In the genomic region with DNA sequence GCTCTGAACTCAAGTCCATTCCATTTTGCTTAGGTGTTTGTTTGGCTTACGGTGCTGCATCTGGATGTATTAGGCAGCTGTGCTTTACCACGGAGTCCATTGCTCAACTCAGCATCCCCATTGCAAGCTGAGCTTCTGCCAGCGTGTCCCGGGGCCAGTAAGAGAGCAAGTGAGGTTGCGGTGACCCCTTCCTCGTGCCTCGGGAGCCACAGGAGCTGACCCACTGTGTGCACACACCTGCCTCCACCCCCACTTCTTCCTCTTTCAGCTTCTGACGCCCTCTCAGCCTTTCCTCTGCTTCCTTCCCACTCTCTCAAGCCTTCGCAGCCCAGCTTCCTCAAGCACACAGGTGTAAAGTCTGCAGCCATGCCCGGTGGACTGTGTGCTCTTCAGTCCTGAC, we compare ENCODE assay signal across 22 mouse cellular contexts. TPM values are rescaled to one million over a fixed set of nuclear protein-coding genes. Genes with fewer than 3 reads are reported as not detected.
DNase-seq lines count a peak whose midpoint lies in the region; ATAC-seq and TF ChIP-seq lines count a peak whose summit lies in the region.
"Had no signal": no experiment of that assay in that cellular context is flagged by ENCODE, and none has a peak within 500 bp of the region (broad histone marks: within the 10 kb centered on the region; RNA-seq: fewer than 3 reads in every experiment).

No protein-coding gene starts in this region.

- H3K9ac ChIP-seq in heart, postnatal 0 days (replicated peaks; ENCODE audit: low read depth, low read length), result no peak overlapping the region
- no peak overlapping the region for H3K9ac ChIP-seq in forebrain, embryonic 16.5 days (replicated peaks; ENCODE audit: low read depth, low read length)
- H3K9ac ChIP-seq: forebrain, embryonic 15.5 days; hindbrain, embryonic 13.5 days; lung, embryonic 14.5 days; midbrain, embryonic 15.5 days had no signal

- DNase-seq in heart, postnatal 0 days (ENCODE audit: low spot score), result peak; percentile 3
- no peak for DNase-seq in heart, postnatal 25 days (ENCODE audit: low spot score)
- DNase-seq in A20 (ENCODE audit: low read depth, low spot score), result peak; percentile 11
- DNase-seq in NIH3T3 (ENCODE audit: low read depth), result peak; percentile 60
- peak; percentile 49 for DNase-seq in splenic B cell, adult 2 months (ENCODE audit: low read depth, low spot score)
- no peak for DNase-seq in ovary, postnatal 10 days (ENCODE audit: low spot score)
- DNase-seq: adrenal gland, postnatal 10 days; cerebellum, adult 11 months; layer of hippocampus, postnatal 36 days; left cerebral cortex, postnatal 4 days; lung, embryonic 14.5 days had no signal

- no peak overlapping the region for H3K4me2 ChIP-seq in heart, postnatal 0 days (ENCODE audit: low read depth, low read length)
- no peak overlapping the region for H3K4me2 ChIP-seq in forebrain, embryonic 16.5 days (ENCODE audit: low read length)
- H3K4me2 ChIP-seq: forebrain, embryonic 15.5 days; hindbrain, embryonic 13.5 days; liver, embryonic 11.5 days; lung, embryonic 14.5 days; midbrain, embryonic 15.5 days had no signal

- TF ChIP-seq EP300 in heart, postnatal 0 days (IDR thresholded peaks at IDR 0.05; ENCODE audit: low read depth), result no peak

- H3K27ac ChIP-seq in heart, postnatal 0 days (ENCODE audit: low read depth), result 0 out of 2 replicates have a peak overlapping the region, but pooled peaks have one; percentile 11
- no peak overlapping the region for H3K27ac ChIP-seq in forebrain, embryonic 16.5 days (ENCODE audit: low read length)
- H3K27ac ChIP-seq: hindbrain, embryonic 13.5 days; midbrain, embryonic 15.5 days; stomach, postnatal 0 days had no signal

- intact Hi-C loops in heart, postnatal 25 days (cut with DNase I), result no loop called here

- no peak overlapping the region for H3K4me3 ChIP-seq in heart, postnatal 0 days (ENCODE audit: low read depth, low read length)
- no peak overlapping the region for H3K4me3 ChIP-seq in forebrain, embryonic 16.5 days (replicated peaks; ENCODE audit: low read length)
- H3K4me3 ChIP-seq: erythroblast, embryonic 14.5 days; forebrain, embryonic 15.5 days; hindbrain, embryonic 13.5 days; midbrain, embryonic 15.5 days had no signal

- 67% methylated on average over 10 of the region's 10 CpGs for WGBS in heart, postnatal 0 days
- 78% methylated on average over 10 of the region's 10 CpGs for WGBS in forebrain, embryonic 16.5 days

- H3K4me1 ChIP-seq in heart, postnatal 0 days (ENCODE audit: control insufficient read depth, insufficient read depth), result peaks cover 18% of the 10 kb centered on the region; the same call in 1 of the 2 replicates
- peaks cover 25% of the 10 kb centered on the region for H3K4me1 ChIP-seq in forebrain, embryonic 16.5 days (replicated peaks; ENCODE audit: control insufficient read depth, insufficient read depth, low read length)

- TF ChIP-seq CTCF in heart, postnatal 0 days (IDR thresholded peaks at IDR 0.05; ENCODE audit: low read depth), result no peak

- no peaks in the 10 kb centered on the region for H3K9me3 ChIP-seq in heart, postnatal 0 days (replicated peaks; ENCODE audit: control insufficient read depth, low read length)
- no peaks in the 10 kb centered on the region for H3K9me3 ChIP-seq in forebrain, embryonic 16.5 days (ENCODE audit: control insufficient read depth, low read length)
- H3K9me3 ChIP-seq: forebrain, embryonic 15.5 days; hindbrain, embryonic 13.5 days; midbrain, embryonic 15.5 days had no signal

- no peaks in the 10 kb centered on the region for H3K27me3 ChIP-seq in heart, postnatal 0 days (ENCODE audit: control insufficient read depth, insufficient read depth, low read length)
- no peaks in the 10 kb centered on the region for H3K27me3 ChIP-seq in splenic B cell, adult 2 months (ENCODE audit: control insufficient read depth, insufficient read depth, low read length, poor library complexity, severe bottlenecking)
- H3K27me3 ChIP-seq in forebrain, embryonic 16.5 days (replicated peaks; ENCODE audit: control insufficient read depth, insufficient read depth, low read length), result no peaks in the 10 kb centered on the region
- H3K27me3 ChIP-seq: forebrain, embryonic 15.5 days; hindbrain, embryonic 13.5 days; midbrain, embryonic 15.5 days had no signal

- no peaks in the 10 kb centered on the region for H3K36me3 ChIP-seq in heart, postnatal 0 days (replicated peaks; ENCODE audit: control insufficient read depth, insufficient read depth, low read length)
- H3K36me3 ChIP-seq in splenic B cell, adult 2 months (ENCODE audit: control insufficient read depth, insufficient read depth, low read length, poor library complexity, severe bottlenecking), result no peaks in the 10 kb centered on the region; the same call in 1 of the 2 replicates
- H3K36me3 ChIP-seq in forebrain, embryonic 16.5 days (ENCODE audit: control insufficient read depth, insufficient read depth), result no peaks in the 10 kb centered on the region
- H3K36me3 ChIP-seq: forebrain, embryonic 15.5 days; hindbrain, embryonic 13.5 days; midbrain, embryonic 15.5 days had no signal

- no peak for ATAC-seq in heart, postnatal 0 days (ENCODE audit: insufficient read depth, low read depth)
- no peak for ATAC-seq in forebrain, embryonic 16.5 days
- ATAC-seq: CD4-positive, CD25-positive, alpha-beta regulatory T cell, adult 4 months; forebrain, embryonic 15.5 days; midbrain, embryonic 15.5 days had no signal

RNA-seq across cellular contexts. Expression of a gene that starts 8.1 kb away (rescaled TPM):
- 44.8 and 53.6 TPM in 2 replicates for total RNA-seq in heart, postnatal 0 days (2014; rRNA removed; ENCODE audit: low replicate concordance)
- polyA plus RNA-seq in heart, postnatal 0 days (2015; fragmentation: Nextera tagmentation; extraction: Ambion mirVana), result 34.7 and 35.3 TPM in 2 replicates
- total RNA-seq in heart, postnatal 25 days (2021), result 10 to 100 TPM; 19.7 to 24.9 TPM
- polyA plus RNA-seq in forebrain, embryonic 16.5 days (2015; fragmentation: Nextera tagmentation; extraction: Ambion mirVana), result 52.8 and 56.3 TPM in 2 replicates

RNA-seq across cellular contexts. Expression of a gene that starts 17.3 kb away (rescaled TPM):
- total RNA-seq in heart, postnatal 0 days (2014; rRNA removed; ENCODE audit: low replicate concordance), result 293 and 299 TPM in 2 replicates
- 455 and 518 TPM in 2 replicates for polyA plus RNA-seq in heart, postnatal 0 days (2015; fragmentation: Nextera tagmentation; extraction: Ambion mirVana)
- total RNA-seq in heart, postnatal 25 days (2021), result 1,000 to 10,000 TPM; 1,084 to 2,520 TPM
- polyA plus RNA-seq in forebrain, embryonic 16.5 days (2015; fragmentation: Nextera tagmentation; extraction: Ambion mirVana), result 0.23 and 0.26 TPM in 2 replicates
- polyA plus RNA-seq: CD4-positive, CD25-positive, alpha-beta regulatory T cell, adult 4 months; erythroblast, embryonic 14.5 days; intestine, embryonic 14.5 days; lung, embryonic 14.5 days; midbrain, embryonic 15.5 days had no signal

RNA-seq across cellular contexts. Expression of a gene that starts 18.1 kb away (rescaled TPM):
- total RNA-seq in heart, postnatal 0 days (2014; rRNA removed; ENCODE audit: low replicate concordance), result 16.3 and 18.6 TPM in 2 replicates
- 32.1 and 38.5 TPM in 2 replicates for polyA plus RNA-seq in heart, postnatal 0 days (2015; fragmentation: Nextera tagmentation; extraction: Ambion mirVana)
- total RNA-seq in heart, postnatal 25 days (2021), result 1 to 10 TPM; 5.3 to 5.8 TPM
- polyA plus RNA-seq in forebrain, embryonic 16.5 days (2015; fragmentation: Nextera tagmentation; extraction: Ambion mirVana), result 69.7 and 72.4 TPM in 2 replicates
- polyA plus RNA-seq: CD4-positive, CD25-positive, alpha-beta regulatory T cell, adult 4 months had no signal

RNA-seq across cellular contexts. Expression of a gene that starts 20.0 kb away (rescaled TPM):
- 4.2 TPM in 1 of 2 replicates, not detected in the other for total RNA-seq in heart, postnatal 0 days (2014; rRNA removed; ENCODE audit: low replicate concordance)
- 0.26 TPM in 1 of 2 replicates, not detected in the other for polyA plus RNA-seq in heart, postnatal 0 days (2015; fragmentation: Nextera tagmentation; extraction: Ambion mirVana)
- 1 to 10 TPM; 1.3 to 1.7 TPM for total RNA-seq in heart, postnatal 25 days (2021)
- polyA plus RNA-seq in forebrain, embryonic 16.5 days (2015; fragmentation: Nextera tagmentation; extraction: Ambion mirVana), result 0.21 and 0.86 TPM in 2 replicates
- total RNA-seq: layer of hippocampus, postnatal 36 days had no signal
- polyA plus RNA-seq: CD4-positive, CD25-positive, alpha-beta regulatory T cell, adult 4 months; erythroblast, embryonic 14.5 days; intestine, embryonic 14.5 days; large intestine, adult 2 months; lung, embryonic 14.5 days; spleen, adult 2 months; stomach, postnatal 0 days had no signal

RNA-seq across cellular contexts. Expression of a gene that starts 34.0 kb away (rescaled TPM):
- 35.7 and 46.0 TPM in 2 replicates for total RNA-seq in heart, postnatal 0 days (2014; rRNA removed; ENCODE audit: low replicate concordance)
- polyA plus RNA-seq in heart, postnatal 0 days (2015; fragmentation: Nextera tagmentation; extraction: Ambion mirVana), result 15.9 and 18.2 TPM in 2 replicates
- 1 to 10 TPM; 8.4 to 9.3 TPM for total RNA-seq in heart, postnatal 25 days (2021)
- 7.4 and 9.4 TPM in 2 replicates for polyA plus RNA-seq in forebrain, embryonic 16.5 days (2015; fragmentation: Nextera tagmentation; extraction: Ambion mirVana)

Comparison
In these comparisons a context has a peak if more than half of its experiments do, and no peak if none do; other contexts are left out.
1. DNase-seq: peak in heart, postnatal 0 days (single experiment), A20 (single experiment), NIH3T3 (single experiment) and splenic B cell, adult 2 months (single experiment); none in heart, postnatal 25 days (single experiment) and ovary, postnatal 10 days (single experiment).